Comparison of ENCODE assay signal across 12 mouse cellular contexts in the genomic region with DNA sequence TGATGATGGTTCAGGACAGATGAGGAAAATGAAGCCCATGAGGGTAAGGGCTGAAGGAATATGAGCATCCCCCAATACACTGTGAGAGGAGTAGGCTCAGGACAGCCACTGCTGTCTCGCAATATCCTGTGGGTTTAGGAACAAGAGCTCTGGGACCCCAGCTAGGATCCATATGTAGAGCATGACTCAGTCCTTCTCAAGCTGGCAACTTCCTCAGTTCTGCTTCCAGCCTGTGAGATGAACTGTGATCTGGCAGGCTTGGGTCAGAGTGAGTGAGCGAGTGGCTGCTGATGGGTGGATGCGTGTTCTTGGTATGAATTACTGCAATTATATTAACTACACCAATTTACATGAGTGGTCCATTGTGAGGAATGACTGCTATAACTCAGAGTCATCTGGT.
DNase-seq lines count a peak whose midpoint lies in the region; ATAC-seq and TF ChIP-seq lines count a peak whose summit lies in the region.
"Had no signal": no experiment of that assay in that cellular context is flagged by ENCODE, and none has a peak within 500 bp of the region (broad histone marks: within the 10 kb centered on the region; RNA-seq: fewer than 3 reads in every experiment).

No protein-coding gene starts in this region.

- no peak overlapping the region for H3K4me2 ChIP-seq in forebrain, postnatal 0 days (ENCODE audit: low read depth)
- no peak overlapping the region for H3K4me2 ChIP-seq in forebrain, embryonic 16.5 days (ENCODE audit: low read length)
- H3K4me2 ChIP-seq in lung, embryonic 16.5 days (ENCODE audit: low read depth, low read length): no peak overlapping the region
- H3K4me2 ChIP-seq: neural tube, embryonic 15.5 days had no signal

- peak; percentile 25; the same call in 1 of the 2 replicates for ATAC-seq in forebrain, postnatal 0 days
- no peak for ATAC-seq in forebrain, embryonic 16.5 days
- peak; percentile 9; the same call in 1 of the 2 replicates for ATAC-seq in lung, embryonic 16.5 days (ENCODE audit: low read depth)
- peak; percentile 32; the same call in 1 of the 2 replicates for ATAC-seq in monocyte, adult 5-6 weeks (replicated peaks; ENCODE audit: insufficient number of reproducible peaks, low FRiP score, low TSS enrichment, poor library complexity, severe bottlenecking)
- ATAC-seq: hindbrain, postnatal 0 days had no signal

- no peak for DNase-seq in forebrain, postnatal 0 days
- DNase-seq in lung, postnatal 14 days: no peak
- DNase-seq in cerebellum, postnatal 25 days: peak; percentile 58 to 66
- DNase-seq in urinary bladder, postnatal 36 days (ENCODE audit: low spot score in 2 of 2): no peak
- DNase-seq in embryo, embryonic 10.5 days (ENCODE audit: low spot score): no peak
- DNase-seq: B cell, adult 2 months; kidney, adult 2 months had no signal

- no peak overlapping the region for H3K9ac ChIP-seq in forebrain, postnatal 0 days
- no peak overlapping the region for H3K9ac ChIP-seq in forebrain, embryonic 16.5 days (replicated peaks; ENCODE audit: low read depth, low read length)
- no peak overlapping the region for H3K9ac ChIP-seq in lung, embryonic 16.5 days (ENCODE audit: low read length)
- H3K9ac ChIP-seq: neural tube, embryonic 15.5 days had no signal

- no peak for TF ChIP-seq CTCF in forebrain, postnatal 0 days (IDR thresholded peaks at IDR 0.05; ENCODE audit: low read depth)

- 77% methylated on average over 3 of the region's 3 CpGs for WGBS in forebrain, postnatal 0 days
- WGBS in forebrain, embryonic 16.5 days: 80% methylated on average over 3 of the region's 3 CpGs
- 78% methylated on average over 3 of the region's 3 CpGs for WGBS in lung, embryonic 16.5 days

- no peaks in the 10 kb centered on the region for H3K27me3 ChIP-seq in forebrain, postnatal 0 days (ENCODE audit: insufficient read depth, low read length)
- no peaks in the 10 kb centered on the region for H3K27me3 ChIP-seq in forebrain, embryonic 16.5 days (replicated peaks; ENCODE audit: control insufficient read depth, insufficient read depth, low read length)
- no peaks in the 10 kb centered on the region; the same call in 1 of the 2 replicates for H3K27me3 ChIP-seq in lung, embryonic 16.5 days (ENCODE audit: control insufficient read depth, insufficient read depth, low read depth, low read length)
- H3K27me3 ChIP-seq: neural tube, embryonic 15.5 days had no signal

- H3K4me3 ChIP-seq in forebrain, postnatal 0 days (ENCODE audit: low read depth, low read length): no peak overlapping the region
- H3K4me3 ChIP-seq in forebrain, embryonic 16.5 days (replicated peaks; ENCODE audit: low read length): no peak overlapping the region
- H3K4me3 ChIP-seq in lung, embryonic 16.5 days (ENCODE audit: low read length): no peak overlapping the region
- H3K4me3 ChIP-seq: neural tube, embryonic 15.5 days had no signal

- H3K4me1 ChIP-seq in forebrain, postnatal 0 days (ENCODE audit: insufficient read depth): no peaks in the 10 kb centered on the region
- peaks cover 11% of the 10 kb centered on the region for H3K4me1 ChIP-seq in forebrain, embryonic 16.5 days (replicated peaks; ENCODE audit: control insufficient read depth, insufficient read depth, low read length)
- H3K4me1 ChIP-seq in lung, embryonic 16.5 days (replicated peaks; ENCODE audit: control insufficient read depth, insufficient read depth, low read length): peaks cover 25% of the 10 kb centered on the region
- H3K4me1 ChIP-seq: neural tube, embryonic 15.5 days had no signal

- H3K36me3 ChIP-seq in forebrain, postnatal 0 days (ENCODE audit: insufficient read depth): no peaks in the 10 kb centered on the region
- H3K36me3 ChIP-seq in forebrain, embryonic 16.5 days (ENCODE audit: control insufficient read depth, insufficient read depth): no peaks in the 10 kb centered on the region
- no peaks in the 10 kb centered on the region for H3K36me3 ChIP-seq in lung, embryonic 16.5 days (ENCODE audit: control insufficient read depth, insufficient read depth, low read length)
- H3K36me3 ChIP-seq: neural tube, embryonic 15.5 days had no signal

- no peak overlapping the region for H3K27ac ChIP-seq in forebrain, postnatal 0 days (ENCODE audit: low read depth, low read length)
- H3K27ac ChIP-seq in forebrain, embryonic 16.5 days (ENCODE audit: low read length): no peak overlapping the region
- no peak overlapping the region for H3K27ac ChIP-seq in lung, embryonic 16.5 days (ENCODE audit: low read length)
- H3K27ac ChIP-seq: hindbrain, postnatal 0 days; neural tube, embryonic 15.5 days had no signal

- no peaks in the 10 kb centered on the region for H3K9me3 ChIP-seq in forebrain, postnatal 0 days (ENCODE audit: low read length)
- no peaks in the 10 kb centered on the region for H3K9me3 ChIP-seq in forebrain, embryonic 16.5 days (ENCODE audit: control insufficient read depth, low read length)
- H3K9me3 ChIP-seq in lung, embryonic 16.5 days (ENCODE audit: control insufficient read depth, low read length): no peaks in the 10 kb centered on the region
- H3K9me3 ChIP-seq: neural tube, embryonic 15.5 days had no signal

Comparison
In these comparisons a context has a peak if more than half of its experiments do, and no peak if none do; other contexts are left out.
1. DNase-seq: peak in cerebellum, postnatal 25 days (2 of 2); none in forebrain, postnatal 0 days (single experiment), lung, postnatal 14 days (single experiment), urinary bladder, postnatal 36 days (0 of 2) and embryo, embryonic 10.5 days (single experiment).